Mouse (Mus musculus) lung, embryonic 15.5 days (tissue): ENCODE results near the gene Abracl. TPM values are rescaled to one million over a fixed set of nuclear protein-coding genes. Genes with fewer than 3 reads are reported as not detected.

Source experiments
- ATAC-seq: fragments of 200-750 bp; cut with Nextera tagmentation; 2 replicates; pipeline ENCODE4 v1.8.0; 2017; ENCODE audit warnings: moderate number of reproducible peaks, borderline replicate concordance; ENCODE audit not compliant: low FRiP score, low TSS enrichment; ENCODE audit errors: extremely low read depth
- H3K27ac ChIP-seq: fragments of 300-500 bp; sonication (generic); 2 replicates; pipeline ENCODE4 v1.5.1; 2015; ENCODE audit warnings: moderate library complexity, mild to moderate bottlenecking, inconsistent platforms
- H3K27me3 ChIP-seq: fragments of 300-500 bp; sonication (generic); 2 replicates; pipeline ENCODE4 v1.6.1; 2015; ENCODE audit warnings: inconsistent platforms
- H3K36me3 ChIP-seq: fragments of 300-500 bp; sonication (generic); 2 replicates; pipeline ENCODE4 v1.6.1; 2015; ENCODE audit warnings: inconsistent platforms
- H3K4me1 ChIP-seq: fragments of 300-500 bp; sonication (generic); 2 replicates; pipeline ENCODE4 v1.6.1; 2015; ENCODE audit warnings: inconsistent platforms
- H3K4me2 ChIP-seq: fragments of 300-500 bp; sonication (generic); 2 replicates; pipeline ENCODE4 v1.6.1; 2015; ENCODE audit warnings: inconsistent platforms, mild to moderate bottlenecking, moderate library complexity
- H3K4me3 ChIP-seq: fragments of 300-500 bp; sonication (generic); 2 replicates; pipeline ENCODE4 v1.5.1; 2015; ENCODE audit warnings: mild to moderate bottlenecking, inconsistent platforms
- H3K9ac ChIP-seq: fragments of 300-500 bp; sonication (generic); 2 replicates; pipeline ENCODE4 v1.6.1; 2015; ENCODE audit warnings: inconsistent platforms
- H3K9me3 ChIP-seq: fragments of 300-500 bp; sonication (generic); 2 replicates; pipeline ENCODE4 v1.6.1; 2016; ENCODE audit warnings: inconsistent platforms
- WGBS: fragments of 180-500 bp; shearing (Covaris S2); methylation state at CpG from one replicate; pipeline ENCODE4 v1.1.7; 2015; 5-methylcytosine and 5-hydroxymethylcytosine counted together
- polyA plus RNA-seq: library from polyadenylated mRNA; unstranded; fragments of >200 nt; fragmentation: Nextera tagmentation; extraction: Ambion mirVana; gene quantifications from 2 replicates; pipeline ENCODE4 v1.2.1, GENCODE M21; 2015

The Abracl gene
- 127 and 136 TPM in 2 replicates for polyA plus RNA-seq

GRCm38 (mm10) chr10:18022741-18023347, at the start of gene Abracl:
Gene Abracl (minus strand): TSS chr10:18023288.
- peaks cover 16% of the 10 kb centered on the region for H3K4me1 ChIP-seq
- peak within 1 kb of the TSS; percentile 58 for H3K4me2 ChIP-seq
- H3K9ac ChIP-seq: peak within 1 kb of the TSS; percentile 76
- under 1% methylated on average over 37 of the region's 37 CpGs for WGBS
- H3K27me3 ChIP-seq: no peaks in the 10 kb centered on the region
- H3K36me3 ChIP-seq: peaks cover 5% of the 10 kb centered on the region; the same call in 1 of the 2 replicates
- peak within 1 kb of the TSS; percentile 97 for H3K27ac ChIP-seq
- H3K4me3 ChIP-seq: peak within 1 kb of the TSS; percentile 83
- H3K9me3 ChIP-seq: no peaks in the 10 kb centered on the region
- ATAC-seq: peak; percentile 93

- no peaks in the 10 kb centered on the region for H3K36me3 ChIP-seq
- H3K9ac ChIP-seq: no peak overlapping the region
- no peaks in the 10 kb centered on the region for H3K27me3 ChIP-seq
- 54% methylated on average over 3 of the region's 3 CpGs for WGBS
- no peak overlapping the region for H3K4me3 ChIP-seq
- H3K27ac ChIP-seq: no peak overlapping the region
- H3K4me2 ChIP-seq: no peak overlapping the region
- H3K4me1 ChIP-seq: peaks cover 17% of the 10 kb centered on the region
- H3K9me3 ChIP-seq: no peaks in the 10 kb centered on the region
- no peak for ATAC-seq
Observed at GRCm38 (mm10) chr10:18072871-18073270, 49.8 kb upstream of the Abracl start.

- no peaks in the 10 kb centered on the region for H3K27me3 ChIP-seq
- no peak overlapping the region for H3K4me3 ChIP-seq
- peaks cover 25% of the 10 kb centered on the region for H3K4me1 ChIP-seq
- 66% methylated on average over 2 of the region's 2 CpGs for WGBS
- ATAC-seq: no peak
- H3K9me3 ChIP-seq: no peaks in the 10 kb centered on the region
- no peaks in the 10 kb centered on the region for H3K36me3 ChIP-seq
- H3K9ac ChIP-seq: no peak overlapping the region
- no peak overlapping the region for H3K27ac ChIP-seq
- H3K4me2 ChIP-seq: no peak overlapping the region
Observed at GRCm38 (mm10) chr10:18070616-18071015, 47.5 kb upstream of the Abracl start.

GRCm38 (mm10) chr10:18070144-18070543, 47.1 kb upstream of the Abracl start:
- Histone ChIP-seq H3K4me2 (no peak overlapping the region), H3K9ac (no peak overlapping the region), H3K4me3 (no peak overlapping the region), H3K27ac (no peak overlapping the region), H3K9me3 (no peaks in the 10 kb centered on the region), H3K27me3 (no peaks in the 10 kb centered on the region), H3K4me1 (peaks cover 25% of the 10 kb centered on the region), H3K36me3 (no peaks in the 10 kb centered on the region)
- 54% methylated on average over 3 of the region's 3 CpGs for WGBS
- no peak for ATAC-seq

- Histone ChIP-seq H3K9ac (no peak overlapping the region), H3K36me3 (no peaks in the 10 kb centered on the region), H3K4me3 (no peak overlapping the region), H3K4me1 (peaks cover 25% of the 10 kb centered on the region), H3K27me3 (no peaks in the 10 kb centered on the region), H3K27ac (no peak overlapping the region), H3K9me3 (no peaks in the 10 kb centered on the region), H3K4me2 (no peak overlapping the region)
- 74% methylated on average over 2 of the region's 2 CpGs for WGBS
- ATAC-seq: no peak
Observed at GRCm38 (mm10) chr10:18069576-18069975, 46.5 kb upstream of the Abracl start.

GRCm38 (mm10) chr10:18068880-18069279, 45.8 kb upstream of the Abracl start:
- Histone ChIP-seq H3K9ac (no peak overlapping the region), H3K9me3 (no peaks in the 10 kb centered on the region), H3K27me3 (no peaks in the 10 kb centered on the region), H3K27ac (no peak overlapping the region), H3K4me3 (no peak overlapping the region), H3K36me3 (no peaks in the 10 kb centered on the region), H3K4me2 (no peak overlapping the region), H3K4me1 (peaks cover 25% of the 10 kb centered on the region)
- ATAC-seq: no peak
- WGBS: 72% methylated on average over 2 of the region's 2 CpGs

- no peaks in the 10 kb centered on the region for H3K9me3 ChIP-seq
- no peaks in the 10 kb centered on the region for H3K36me3 ChIP-seq
- no peak overlapping the region for H3K4me3 ChIP-seq
- no peak overlapping the region for H3K9ac ChIP-seq
- WGBS: 52% methylated on average over 10 of the region's 10 CpGs
- no peak overlapping the region for H3K27ac ChIP-seq
- no peak for ATAC-seq
- peaks cover 25% of the 10 kb centered on the region for H3K4me1 ChIP-seq
- H3K27me3 ChIP-seq: no peaks in the 10 kb centered on the region
- no peak overlapping the region for H3K4me2 ChIP-seq
Observed at GRCm38 (mm10) chr10:18067761-18068446, 44.8 kb upstream of the Abracl start.

- no peak overlapping the region for H3K9ac ChIP-seq
- H3K4me2 ChIP-seq: no peak overlapping the region
- H3K9me3 ChIP-seq: no peaks in the 10 kb centered on the region
- H3K27me3 ChIP-seq: no peaks in the 10 kb centered on the region
- H3K27ac ChIP-seq: no peak overlapping the region
- no peak overlapping the region for H3K4me3 ChIP-seq
- peaks cover 25% of the 10 kb centered on the region for H3K4me1 ChIP-seq
- 76% methylated on average over 10 of the region's 10 CpGs for WGBS
- no peaks in the 10 kb centered on the region for H3K36me3 ChIP-seq
- no peak for ATAC-seq
Observed at GRCm38 (mm10) chr10:18066031-18066439, 42.9 kb upstream of the Abracl start.

GRCm38 (mm10) chr10:18064606-18065228, 41.6 kb upstream of the Abracl start:
- Histone ChIP-seq H3K4me3 (no peak overlapping the region), H3K9me3 (no peaks in the 10 kb centered on the region), H3K4me1 (peaks cover 12% of the 10 kb centered on the region), H3K36me3 (no peaks in the 10 kb centered on the region), H3K27ac (no peak overlapping the region), H3K27me3 (no peaks in the 10 kb centered on the region), H3K4me2 (no peak overlapping the region), H3K9ac (no peak overlapping the region)
- 88% methylated on average over 7 of the region's 7 CpGs for WGBS
- no peak for ATAC-seq

- no peaks in the 10 kb centered on the region for H3K9me3 ChIP-seq
- no peak overlapping the region for H3K4me2 ChIP-seq
- H3K4me3 ChIP-seq: no peak overlapping the region
- peaks cover 24% of the 10 kb centered on the region for H3K4me1 ChIP-seq
- WGBS: 88% methylated on average over 4 of the region's 4 CpGs
- ATAC-seq: no peak
- no peaks in the 10 kb centered on the region for H3K36me3 ChIP-seq
- H3K27me3 ChIP-seq: no peaks in the 10 kb centered on the region
- no peak overlapping the region for H3K27ac ChIP-seq
- no peak overlapping the region for H3K9ac ChIP-seq
Observed at GRCm38 (mm10) chr10:18061533-18061932, 38.4 kb upstream of the Abracl start.

- no peaks in the 10 kb centered on the region for H3K9me3 ChIP-seq
- no peaks in the 10 kb centered on the region for H3K36me3 ChIP-seq
- H3K4me3 ChIP-seq: no peak overlapping the region
- no peak for ATAC-seq
- H3K27ac ChIP-seq: no peak overlapping the region
- WGBS: 61% methylated on average over 2 of the region's 2 CpGs
- no peaks in the 10 kb centered on the region for H3K27me3 ChIP-seq
- peaks cover 24% of the 10 kb centered on the region for H3K4me1 ChIP-seq
- H3K4me2 ChIP-seq: no peak overlapping the region
- no peak overlapping the region for H3K9ac ChIP-seq
Observed at GRCm38 (mm10) chr10:18060778-18061177, 37.7 kb upstream of the Abracl start.

- WGBS: 75% methylated on average over 13 of the region's 13 CpGs
- Histone ChIP-seq H3K27me3 (no peaks in the 10 kb centered on the region), H3K9ac (no peak overlapping the region), H3K9me3 (no peaks in the 10 kb centered on the region), H3K27ac (no peak overlapping the region), H3K4me3 (no peak overlapping the region), H3K4me2 (no peak overlapping the region), H3K4me1 (peaks cover 24% of the 10 kb centered on the region), H3K36me3 (no peaks in the 10 kb centered on the region)
- ATAC-seq: no peak
Observed at GRCm38 (mm10) chr10:18059807-18060206, 36.7 kb upstream of the Abracl start.
